Mouse (Mus musculus) neutrophil, adult 5-6 weeks (primary cell): ENCODE data around the gene Daam2. TPM values are rescaled to one million over a fixed set of nuclear protein-coding genes. Genes with fewer than 3 reads are reported as not detected.
"Not testable (repeated sequence)": the region's sequence is repeated elsewhere in the genome, so short reads cannot be mapped to it uniquely, and the experiment has no call there.

ENCODE experiments used
- ATAC-seq: fragments of 151-379, 151-347 bp; 2 replicates; pipeline ENCODE4 v1.8.0; 2017; ENCODE audit warnings: mild to moderate bottlenecking, moderate TSS enrichment; ENCODE audit not compliant: insufficient number of reproducible peaks, poor library complexity, low FRiP score, severe bottlenecking; ENCODE audit errors: extremely low read depth
- total RNA-seq: library from RNA; stranded (forward); fragments of 200-1000 nt; gene quantifications from 2 replicates; pipeline ENCODE4 v1.2.3, GENCODE M21; 2017

Daam2 gene
- total RNA-seq, 1 experiment from 2014 or later: not detected

GRCm38 (mm10) chr17:49440331-49441130 is 123.6 kb downstream of the Daam2 start:
- 0 out of 2 replicates have a peak, but pooled peaks have one; percentile 9 for ATAC-seq

DNA sequence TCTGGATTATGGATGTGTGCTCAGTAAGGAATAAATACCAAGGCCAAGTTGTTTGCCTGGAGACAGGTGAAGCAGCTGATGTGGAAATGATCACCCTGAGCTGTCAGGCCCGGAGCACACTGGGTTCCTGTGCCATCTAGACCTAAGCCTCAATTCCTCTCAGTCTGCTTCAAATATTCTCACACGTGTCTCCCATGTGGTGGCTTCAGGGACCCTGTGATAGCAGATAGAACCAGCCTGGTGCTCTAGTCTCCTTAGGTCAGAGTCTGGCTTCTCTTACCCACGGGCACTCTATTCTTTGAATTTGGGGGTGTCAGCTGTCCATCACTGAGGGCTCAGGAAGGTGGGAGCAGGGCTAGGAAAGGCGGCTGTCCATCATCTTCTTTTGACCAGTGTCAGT is 124.4 kb downstream of the Daam2 start:
- no peak for ATAC-seq

- no peak for ATAC-seq
These were observed 125.1 kb downstream of the Daam2 start for GRCm38 (mm10) chr17:49438822-49439574.

DNA sequence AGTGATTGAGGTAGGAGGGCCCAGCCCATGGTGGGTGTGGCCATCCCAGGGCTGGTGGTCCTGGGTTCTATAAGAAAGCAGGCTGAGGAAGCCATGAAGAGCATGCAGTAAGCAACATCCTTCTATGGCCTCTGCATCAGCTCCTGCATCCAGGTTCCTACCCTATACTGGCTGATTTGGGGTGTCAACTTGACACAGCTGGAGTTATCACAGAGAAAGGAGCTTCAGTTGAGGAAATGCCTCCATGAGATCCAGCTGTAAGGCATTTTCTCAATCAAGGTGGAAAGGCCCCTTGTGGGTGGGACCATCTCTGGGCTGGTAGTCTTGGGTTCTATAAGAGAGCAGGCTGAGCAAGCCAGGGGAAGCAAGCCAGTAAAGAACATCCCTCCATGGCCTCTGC is 126.8 kb downstream of the Daam2 start:
- ATAC-seq: not testable (repeated sequence)

DNA sequence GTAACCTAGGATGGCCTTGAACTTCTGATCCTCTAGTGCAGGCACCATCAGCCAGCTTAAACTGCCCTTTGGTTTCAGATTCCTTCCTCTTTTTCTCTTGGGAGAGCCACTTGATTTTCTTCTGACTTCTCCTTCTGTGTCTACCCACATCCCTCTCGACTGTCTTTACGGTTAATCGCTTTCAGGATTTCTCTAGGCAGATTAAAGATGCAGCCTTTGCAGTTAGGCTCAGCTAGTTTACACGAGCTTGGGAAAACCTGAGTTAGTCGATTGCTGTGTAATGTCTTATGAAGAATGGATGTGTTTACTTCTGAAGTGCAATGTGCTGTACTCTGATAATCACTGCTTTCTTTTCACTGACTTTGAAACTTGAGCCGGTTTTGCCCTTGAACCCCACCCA is 127.5 kb downstream of the Daam2 start:
- no peak for ATAC-seq

DNA sequence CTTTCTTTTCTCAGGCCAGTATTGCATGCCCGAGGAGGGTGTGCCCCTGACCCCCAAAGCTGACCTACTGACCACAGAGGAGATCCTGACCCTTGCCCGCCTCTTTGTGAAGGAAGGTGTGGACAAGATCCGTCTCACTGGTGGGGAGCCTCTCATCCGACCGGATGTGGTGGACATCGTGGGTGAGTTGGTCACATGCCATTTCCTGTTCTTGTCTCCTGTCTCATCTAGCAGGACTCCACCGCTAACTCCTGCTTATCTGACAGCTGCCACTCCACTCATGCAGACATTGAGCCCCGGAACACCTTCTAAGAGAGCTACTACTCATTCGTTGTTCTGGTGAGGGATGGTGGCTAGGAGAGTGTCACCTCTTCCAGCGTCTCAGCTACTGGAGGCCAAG is 129.1 kb downstream of the Daam2 start:
- ATAC-seq: no peak

- no peak for ATAC-seq
These were observed 129.9 kb downstream of the Daam2 start for GRCm38 (mm10) chr17:49434236-49434635.

GRCm38 (mm10) chr17:49433071-49433470 is 131.1 kb downstream of the Daam2 start:
- ATAC-seq: no peak

DNA sequence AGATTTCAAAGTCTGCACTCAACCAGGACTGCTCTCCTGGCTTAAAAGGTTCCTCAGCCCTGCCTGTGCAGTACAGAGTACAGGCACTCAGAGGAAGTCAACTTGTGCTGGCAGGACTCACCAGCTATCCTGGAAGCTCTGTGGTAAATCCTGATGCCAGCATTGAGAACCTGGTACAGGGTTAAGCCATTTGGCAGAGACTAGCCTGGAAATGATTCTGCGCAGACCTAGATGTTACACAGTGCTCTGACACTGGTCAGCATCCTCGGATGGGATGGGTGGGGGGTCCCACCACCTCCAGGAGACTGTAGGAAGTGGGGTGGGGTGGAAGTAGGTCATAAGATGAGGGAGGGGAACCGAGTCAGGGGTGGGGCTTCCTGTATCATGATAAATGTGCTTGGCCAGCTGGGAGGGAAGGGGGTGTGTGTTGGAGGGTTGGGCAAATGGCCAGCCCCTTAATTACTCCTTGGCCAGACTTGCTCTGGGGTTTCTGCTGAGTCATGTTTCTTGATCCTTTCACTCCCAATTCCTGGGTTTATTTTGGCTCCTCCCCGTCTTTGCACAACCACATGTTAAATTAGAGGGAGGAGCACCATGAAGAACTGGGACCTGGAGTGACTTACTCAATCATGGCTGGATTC is 132.0 kb downstream of the Daam2 start:
- no peak for ATAC-seq

- no peak for ATAC-seq
These were observed 133.0 kb downstream of the Daam2 start for GRCm38 (mm10) chr17:49431176-49431575.

- ATAC-seq: no peak
These were observed 134.0 kb downstream of the Daam2 start for GRCm38 (mm10) chr17:49430136-49430535.

DNA sequence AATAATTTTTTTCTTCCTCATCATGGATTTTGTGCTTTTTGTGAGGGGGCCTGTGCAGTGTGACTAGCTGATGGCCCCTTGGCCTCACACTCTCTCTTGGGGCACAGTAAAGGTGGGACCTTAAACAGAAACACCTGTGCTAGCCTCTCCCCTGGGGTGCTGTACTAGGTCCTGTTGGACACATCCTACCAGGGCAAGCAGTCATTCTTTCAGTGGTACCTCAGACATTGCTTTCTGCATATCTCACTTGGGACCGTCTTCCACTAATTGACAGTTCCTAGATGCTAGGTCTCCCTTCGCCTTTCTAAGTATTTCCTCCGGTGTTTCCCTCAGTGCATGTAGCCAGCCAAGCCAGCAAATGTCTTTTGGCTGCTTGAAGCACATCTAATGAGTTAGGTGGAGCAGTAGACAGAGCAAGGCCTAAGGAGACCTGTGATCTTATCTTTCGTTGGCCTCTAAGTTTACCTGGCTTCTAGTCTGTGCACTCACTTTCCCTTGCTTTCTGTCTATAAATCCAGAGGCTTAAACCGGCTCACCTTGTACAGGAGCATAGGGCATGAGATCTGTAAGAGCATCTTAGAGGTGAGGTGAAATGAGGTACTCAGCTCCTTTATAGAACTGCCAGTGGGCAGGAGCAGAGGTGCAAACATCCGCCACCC is 134.5 kb downstream of the Daam2 start:
- no peak for ATAC-seq

DNA sequence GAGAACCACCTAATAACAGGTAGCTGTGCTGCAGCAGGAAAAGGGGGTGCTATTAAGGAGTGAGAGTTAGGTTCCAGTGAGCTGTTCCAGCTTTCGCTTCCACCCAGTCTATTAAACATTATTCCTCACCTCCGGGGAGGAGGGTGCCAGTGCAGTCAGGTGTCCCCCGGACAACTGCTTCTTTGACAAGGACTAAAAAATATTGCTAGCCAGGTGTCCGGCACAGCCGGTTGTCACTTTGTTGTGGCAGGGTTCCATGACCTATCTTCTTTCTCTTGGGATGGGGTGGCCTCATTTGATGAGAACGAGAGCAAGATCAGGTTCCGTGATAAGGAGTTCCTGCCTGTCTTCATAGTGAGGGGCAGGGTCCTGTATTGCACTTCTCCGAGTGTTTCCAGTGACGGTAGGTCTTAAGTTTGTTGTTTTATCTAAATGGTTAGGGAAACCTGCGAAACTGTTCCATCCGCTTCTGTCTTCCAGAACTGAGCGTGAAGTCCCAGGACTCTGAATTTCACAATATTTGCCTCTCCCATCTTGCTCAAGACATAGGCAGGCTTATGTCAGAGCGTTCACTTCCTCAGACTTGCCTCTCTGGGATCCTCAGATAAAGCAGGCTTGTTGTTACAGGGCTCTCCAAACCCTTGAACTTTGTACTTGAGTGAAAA is 135.3 kb downstream of the Daam2 start:
- ATAC-seq: no peak

GRCm38 (mm10) chr17:49428239-49428688 is 135.9 kb downstream of the Daam2 start, which contains the start of gene Mocs1:
Mocs1 (plus strand) TSS chr17:49428362.
- peak; percentile 99 for ATAC-seq

GRCm38 (mm10) chr17:49427631-49428238 is 136.4 kb downstream of the Daam2 start:
- ATAC-seq: no peak

DNA sequence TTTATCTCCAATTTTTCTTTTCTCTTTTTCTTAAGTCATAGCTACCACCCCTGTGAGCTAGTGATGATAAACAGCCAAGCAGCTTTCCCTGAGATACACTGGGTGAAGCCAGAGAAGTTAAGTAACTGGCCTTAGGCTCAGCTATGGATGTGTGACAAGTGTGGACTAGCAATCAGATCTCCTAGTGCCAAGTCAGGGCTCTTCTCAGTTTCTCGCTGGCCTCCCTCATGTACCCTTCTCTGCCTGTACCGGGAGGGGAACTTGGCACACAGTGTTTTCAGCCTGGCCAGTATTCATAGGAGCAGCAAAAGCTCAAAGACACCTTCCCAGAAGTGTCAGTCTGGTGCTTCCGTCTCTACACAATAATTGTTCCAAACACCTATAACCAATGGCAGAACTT is 140.3 kb downstream of the Daam2 start:
- ATAC-seq: no peak

DNA sequence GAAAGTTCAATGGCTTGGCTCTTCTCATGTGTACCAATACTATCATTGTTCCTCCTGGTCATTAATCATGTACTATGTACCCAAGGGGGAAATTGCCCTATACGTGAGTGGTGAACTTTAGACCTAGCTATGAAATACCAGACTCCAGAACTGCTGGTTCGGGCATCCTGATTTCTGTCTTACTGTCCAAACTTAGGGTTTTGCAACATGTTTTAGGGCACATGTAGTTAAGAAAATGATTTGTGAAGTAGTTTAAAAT is 141.1 kb downstream of the Daam2 start:
- no peak for ATAC-seq

GRCm38 (mm10) chr17:49422286-49423066 is 141.7 kb downstream of the Daam2 start:
- ATAC-seq: no peak
